Mouse (Mus musculus): ENCODE measurements around the gene Prkar2a.

Prkar2a gene

GRCm38 (mm10) chr9:108692226-108693041 is 3.3 kb downstream of the Prkar2a start:
- peak; percentile 21 to 30 for DNase-seq (ENCODE audit: low spot score in 2 of 2)

GRCm38 (mm10) chr9:108693946-108694345 is 4.8 kb downstream of the Prkar2a start:
- DNase-seq (ENCODE audit: low spot score in 2 of 2) = no peak

- DNase-seq (ENCODE audit: low spot score in 2 of 2) = no peak
Observed at GRCm38 (mm10) chr9:108694533-108694932, 5.4 kb downstream of the Prkar2a start.

- DNase-seq (ENCODE audit: low spot score in 2 of 2) = no peak
Observed at GRCm38 (mm10) chr9:108702476-108702875, 13.4 kb downstream of the Prkar2a start.

GRCm38 (mm10) chr9:108703373-108704110 is 14.4 kb downstream of the Prkar2a start:
- no peak for DNase-seq (ENCODE audit: low spot score in 2 of 2)

GRCm38 (mm10) chr9:108704591-108704990 is 15.5 kb downstream of the Prkar2a start:
- no peak for DNase-seq (ENCODE audit: low spot score in 2 of 2)

GRCm38 (mm10) chr9:108707212-108707611 is 18.1 kb downstream of the Prkar2a start:
- no peak for DNase-seq (ENCODE audit: low spot score in 2 of 2)

- no peak for DNase-seq (ENCODE audit: low spot score in 2 of 2)
Observed at GRCm38 (mm10) chr9:108708833-108709232, 19.7 kb downstream of the Prkar2a start.

- DNase-seq (ENCODE audit: low spot score in 2 of 2) = no peak
Observed at GRCm38 (mm10) chr9:108710767-108711166, 21.7 kb downstream of the Prkar2a start.

GRCm38 (mm10) chr9:108716199-108716598 is 27.1 kb downstream of the Prkar2a start:
- DNase-seq (ENCODE audit: low spot score in 2 of 2) = no peak

GRCm38 (mm10) chr9:108723751-108724150 is 34.6 kb downstream of the Prkar2a start:
- DNase-seq (ENCODE audit: low spot score in 2 of 2) = no peak

GRCm38 (mm10) chr9:108726116-108726515 is 37.0 kb downstream of the Prkar2a start:
- DNase-seq (ENCODE audit: low spot score in 2 of 2) = no peak

GRCm38 (mm10) chr9:108729050-108729449 is 39.9 kb downstream of the Prkar2a start:
- DNase-seq (ENCODE audit: low spot score in 2 of 2) = no peak

- no peak for DNase-seq (ENCODE audit: low spot score in 2 of 2)
Observed at GRCm38 (mm10) chr9:108732462-108732861, 43.3 kb downstream of the Prkar2a start.

- no peak for DNase-seq (ENCODE audit: low spot score in 2 of 2)
Observed at GRCm38 (mm10) chr9:108734626-108735025, 45.5 kb downstream of the Prkar2a start.

GRCm38 (mm10) chr9:108739239-108739638 is 50.1 kb downstream of the Prkar2a start:
- DNase-seq (ENCODE audit: low spot score in 2 of 2) = no peak

- DNase-seq (ENCODE audit: low spot score in 2 of 2) = no peak
Observed at GRCm38 (mm10) chr9:108740062-108740461, 50.9 kb downstream of the Prkar2a start.

- DNase-seq (ENCODE audit: low spot score in 2 of 2) = no peak
Observed at GRCm38 (mm10) chr9:108742048-108742447, 52.9 kb downstream of the Prkar2a start.

GRCm38 (mm10) chr9:108746876-108747499 is 57.9 kb downstream of the Prkar2a start:
- DNase-seq (ENCODE audit: low spot score in 2 of 2) = no peak

GRCm38 (mm10) chr9:108747694-108748093 is 58.6 kb downstream of the Prkar2a start:
- no peak for DNase-seq (ENCODE audit: low spot score in 2 of 2)

GRCm38 (mm10) chr9:108748600-108749183 is 59.6 kb downstream of the Prkar2a start:
- DNase-seq (ENCODE audit: low spot score in 2 of 2) = no peak

GRCm38 (mm10) chr9:108750616-108751015 is 61.5 kb downstream of the Prkar2a start:
- no peak for DNase-seq (ENCODE audit: low spot score in 2 of 2)
